Mouse (Mus musculus): Measurements from ENCODE around the gene Xpo6. TPM values are rescaled to one million over a fixed set of nuclear protein-coding genes. Genes with fewer than 3 reads are reported as not detected.
A peak's percentile ranks its signal among the peaks of the same experiment; 100 is the strongest.

Gene Xpo6
- polyA plus RNA-seq, 1 experiment from 2014 or later = 51.2 TPM

- Histone ChIP-seq H3K27ac (replicated peaks) (no peak overlapping the region), H3K4me1 (no peaks in the 10 kb centered on the region), H3K4me2 (replicated peaks) (no peak overlapping the region), H3K27me3 (no peaks in the 10 kb centered on the region), H3K4me3 (no peak overlapping the region), H3K9ac (replicated peaks) (no peak overlapping the region), H3K36me3 (no peaks in the 10 kb centered on the region), H3K9me3 (no peaks in the 10 kb centered on the region)
- 77% methylated on average over 8 of the region's 8 CpGs for WGBS
- ATAC-seq (replicated peaks) = no peak
Measured at GRCm38 (mm10) chr7:126230357-126231148, 30.3 kb upstream of the Xpo6 start.

GRCm38 (mm10) chr7:126226136-126226535 lies 25.8 kb upstream of the Xpo6 start:
- H3K27ac ChIP-seq (replicated peaks) = no peak overlapping the region
- H3K4me3 ChIP-seq = no peak overlapping the region
- H3K27me3 ChIP-seq = no peaks in the 10 kb centered on the region
- H3K9ac ChIP-seq (replicated peaks) = no peak overlapping the region
- WGBS = 24% methylated on average over 5 of the region's 5 CpGs
- H3K9me3 ChIP-seq = no peaks in the 10 kb centered on the region
- no peaks in the 10 kb centered on the region for H3K36me3 ChIP-seq
- no peaks in the 10 kb centered on the region for H3K4me1 ChIP-seq
- no peak overlapping the region for H3K4me2 ChIP-seq (replicated peaks)
- no peak for ATAC-seq (replicated peaks)

DNA sequence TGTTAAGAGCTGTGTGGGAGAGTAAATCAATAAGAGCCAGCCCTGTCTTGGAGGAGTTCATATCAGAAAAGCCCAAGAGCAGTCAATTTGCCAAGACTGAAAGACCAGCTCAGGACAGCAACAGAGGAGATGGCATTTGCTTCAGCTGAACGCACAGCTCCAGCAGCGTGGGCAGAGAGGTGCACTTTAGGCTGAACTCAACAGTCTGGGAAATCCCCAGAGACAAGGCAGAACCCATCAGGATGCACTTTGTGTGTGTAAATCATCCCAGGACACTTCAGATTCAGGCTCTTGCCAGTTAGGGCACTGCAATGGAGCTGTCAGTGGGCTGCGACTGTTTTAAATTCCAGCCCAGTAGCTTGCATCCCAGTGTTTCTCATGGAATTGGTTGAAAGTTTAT lies 22.5 kb upstream of the Xpo6 start:
- H3K4me3 ChIP-seq = no peak overlapping the region
- H3K27ac ChIP-seq (replicated peaks) = no peak overlapping the region
- no peaks in the 10 kb centered on the region for H3K4me1 ChIP-seq
- ATAC-seq (replicated peaks) = no peak
- no peak overlapping the region for H3K9ac ChIP-seq (replicated peaks)
- no peaks in the 10 kb centered on the region for H3K27me3 ChIP-seq
- WGBS = 62% methylated on average over 3 of the region's 3 CpGs
- no peak overlapping the region for H3K4me2 ChIP-seq (replicated peaks)
- H3K36me3 ChIP-seq = no peaks in the 10 kb centered on the region
- no peaks in the 10 kb centered on the region for H3K9me3 ChIP-seq

DNA sequence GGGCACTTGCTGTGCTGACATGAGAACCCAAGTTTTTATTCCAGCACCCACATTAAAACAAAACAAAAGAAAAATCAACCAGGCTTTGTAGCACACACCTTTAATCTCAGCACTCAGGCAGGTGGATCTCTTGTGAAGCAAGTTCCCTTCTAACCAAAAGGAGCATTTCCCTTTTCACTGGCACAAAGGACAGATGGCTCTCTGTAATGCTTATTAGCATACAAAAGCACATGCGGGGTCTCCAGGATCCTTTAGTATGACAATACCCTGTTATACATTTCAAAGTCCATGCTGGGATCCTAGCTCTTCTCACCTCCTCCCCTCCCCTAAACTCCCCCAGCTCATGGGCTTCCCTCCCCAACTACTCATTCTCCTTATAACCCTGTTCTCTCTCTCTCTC lies 20.3 kb upstream of the Xpo6 start:
- H3K9ac ChIP-seq (replicated peaks) = no peak overlapping the region

GRCm38 (mm10) chr7:126218311-126218710 lies 18.0 kb upstream of the Xpo6 start:
- Histone ChIP-seq H3K4me2 (replicated peaks) (no peak overlapping the region), H3K9ac (replicated peaks) (no peak overlapping the region), H3K4me1 (no peaks in the 10 kb centered on the region), H3K4me3 (no peak overlapping the region), H3K9me3 (no peaks in the 10 kb centered on the region), H3K27ac (replicated peaks) (no peak overlapping the region), H3K36me3 (no peaks in the 10 kb centered on the region), H3K27me3 (no peaks in the 10 kb centered on the region)
- WGBS = 78% methylated on average over 1 of the region's 1 CpGs
- ATAC-seq (replicated peaks) = no peak

More for the DNA sequence above, 20.3 kb upstream of the Xpo6 start:
- Histone ChIP-seq H3K4me2 (replicated peaks) (no peak overlapping the region), H3K9me3 (no peaks in the 10 kb centered on the region), H3K4me3 (no peak overlapping the region), H3K36me3 (no peaks in the 10 kb centered on the region), H3K27me3 (no peaks in the 10 kb centered on the region), H3K27ac (replicated peaks) (no peak overlapping the region), H3K4me1 (no peaks in the 10 kb centered on the region)
- 38% methylated on average over 1 of the region's 1 CpGs for WGBS
- no peak for ATAC-seq (replicated peaks)

GRCm38 (mm10) chr7:126216867-126217266 lies 16.6 kb upstream of the Xpo6 start:
- Histone ChIP-seq H3K27me3 (no peaks in the 10 kb centered on the region), H3K9ac (replicated peaks) (no peak overlapping the region), H3K4me2 (replicated peaks) (no peak overlapping the region), H3K36me3 (no peaks in the 10 kb centered on the region), H3K27ac (replicated peaks) (no peak overlapping the region), H3K4me3 (no peak overlapping the region), H3K4me1 (no peaks in the 10 kb centered on the region), H3K9me3 (no peaks in the 10 kb centered on the region)
- 23% methylated on average over 1 of the region's 1 CpGs for WGBS
- no peak for ATAC-seq (replicated peaks)

GRCm38 (mm10) chr7:126210856-126211255 lies 10.6 kb upstream of the Xpo6 start:
- Histone ChIP-seq H3K4me3 (no peak overlapping the region), H3K4me2 (replicated peaks) (no peak overlapping the region), H3K27me3 (no peaks in the 10 kb centered on the region), H3K27ac (replicated peaks) (no peak overlapping the region), H3K9me3 (no peaks in the 10 kb centered on the region), H3K9ac (replicated peaks) (no peak overlapping the region), H3K36me3 (no peaks in the 10 kb centered on the region), H3K4me1 (no peaks in the 10 kb centered on the region)
- WGBS = 88% methylated on average over 5 of the region's 5 CpGs
- no peak for ATAC-seq (replicated peaks)

DNA sequence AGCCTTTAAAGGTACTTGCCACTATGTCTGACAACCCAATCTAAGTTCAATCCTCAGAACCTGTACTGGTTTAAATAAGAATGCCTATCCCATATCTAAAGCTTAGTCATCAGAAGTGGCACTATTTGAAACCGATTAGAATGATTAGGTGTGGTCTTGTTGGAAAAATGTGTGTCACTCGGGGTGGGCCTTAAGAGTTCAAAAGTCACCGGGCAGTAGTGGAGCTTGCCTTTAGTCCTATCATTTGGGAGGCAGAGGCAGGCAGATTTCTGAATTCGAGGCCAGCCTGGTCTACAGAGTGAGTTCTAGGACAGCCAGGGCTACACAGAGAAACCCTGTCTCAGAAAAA lies 670 bp upstream of the Xpo6 start:
- H3K4me2 ChIP-seq (replicated peaks) = peak overlapping the region; percentile 85
- no peaks in the 10 kb centered on the region for H3K36me3 ChIP-seq
- no peak overlapping the region for H3K9ac ChIP-seq (replicated peaks)
- H3K27me3 ChIP-seq = no peaks in the 10 kb centered on the region
- H3K9me3 ChIP-seq = no peaks in the 10 kb centered on the region
- no peak; the same call in 1 of the 2 replicates for ATAC-seq (replicated peaks)
- peaks cover 27% of the 10 kb centered on the region for H3K4me1 ChIP-seq
- 95% methylated on average over 4 of the region's 4 CpGs for WGBS
- H3K27ac ChIP-seq (replicated peaks) = peak overlapping the region; percentile 85; the same call in 1 of the 2 replicates
- H3K4me3 ChIP-seq = peak overlapping the region; percentile 70

GRCm38 (mm10) chr7:126199691-126200102 lies 604 bp downstream of the Xpo6 start:
- peak overlapping the region; percentile 85 for H3K27ac ChIP-seq (replicated peaks)
- H3K9me3 ChIP-seq = no peaks in the 10 kb centered on the region
- peaks cover 33% of the 10 kb centered on the region for H3K4me1 ChIP-seq
- under 1% methylated on average over 25 of the region's 27 CpGs for WGBS
- H3K9ac ChIP-seq (replicated peaks) = peak overlapping the region; percentile 96
- H3K27me3 ChIP-seq = no peaks in the 10 kb centered on the region
- peak overlapping the region; percentile 70 for H3K4me3 ChIP-seq
- H3K36me3 ChIP-seq = no peaks in the 10 kb centered on the region
- H3K4me2 ChIP-seq (replicated peaks) = peak overlapping the region; percentile 85
- ATAC-seq (replicated peaks) = peak; percentile 57

GRCm38 (mm10) chr7:126198926-126199325 lies 1.4 kb downstream of the Xpo6 start:
- Histone ChIP-seq H3K4me2 (replicated peaks) (peak overlapping the region; percentile 85), H3K9ac (replicated peaks) (peak overlapping the region; percentile 96), H3K4me3 (peak overlapping the region; percentile 70), H3K27ac (replicated peaks) (peak overlapping the region; percentile 85; the same call in 1 of the 2 replicates), H3K4me1 (peaks cover 33% of the 10 kb centered on the region), H3K27me3 (no peaks in the 10 kb centered on the region), H3K36me3 (no peaks in the 10 kb centered on the region), H3K9me3 (no peaks in the 10 kb centered on the region)
- 7% methylated on average over 1 of the region's 1 CpGs for WGBS
- ATAC-seq (replicated peaks) = no peak

- Histone ChIP-seq H3K27me3 (no peaks in the 10 kb centered on the region), H3K36me3 (no peaks in the 10 kb centered on the region), H3K9ac (replicated peaks) (no peak overlapping the region), H3K9me3 (no peaks in the 10 kb centered on the region), H3K4me2 (replicated peaks) (no peak overlapping the region), H3K4me1 (peaks cover 27% of the 10 kb centered on the region), H3K4me3 (no peak overlapping the region), H3K27ac (replicated peaks) (no peak overlapping the region)
- 93% methylated on average over 1 of the region's 1 CpGs for WGBS
- no peak for ATAC-seq (replicated peaks)
Measured at GRCm38 (mm10) chr7:126194175-126194574, 6.1 kb downstream of the Xpo6 start.

GRCm38 (mm10) chr7:126191471-126191870 lies 8.8 kb downstream of the Xpo6 start:
- Histone ChIP-seq H3K9me3 (no peaks in the 10 kb centered on the region), H3K27ac (replicated peaks) (no peak overlapping the region), H3K4me3 (no peak overlapping the region), H3K36me3 (no peaks in the 10 kb centered on the region), H3K27me3 (no peaks in the 10 kb centered on the region), H3K4me2 (replicated peaks) (no peak overlapping the region), H3K4me1 (peaks cover 11% of the 10 kb centered on the region), H3K9ac (replicated peaks) (no peak overlapping the region)
- no peak for ATAC-seq (replicated peaks)
- WGBS = 87% methylated on average over 1 of the region's 1 CpGs

GRCm38 (mm10) chr7:126189517-126189916 lies 10.8 kb downstream of the Xpo6 start:
- Histone ChIP-seq H3K36me3 (no peaks in the 10 kb centered on the region), H3K9me3 (no peaks in the 10 kb centered on the region), H3K4me2 (replicated peaks) (no peak overlapping the region), H3K27ac (replicated peaks) (no peak overlapping the region), H3K4me1 (peaks cover 5% of the 10 kb centered on the region; the same call in 1 of the 2 replicates), H3K9ac (replicated peaks) (no peak overlapping the region), H3K27me3 (no peaks in the 10 kb centered on the region), H3K4me3 (no peak overlapping the region)
- 92% methylated on average over 1 of the region's 1 CpGs for WGBS
- ATAC-seq (replicated peaks) = no peak
